Mouse (Mus musculus): ENCODE data around the gene Dzip1l. TPM values are rescaled to one million over a fixed set of nuclear protein-coding genes. Genes with fewer than 3 reads are reported as not detected.
A peak's percentile ranks its signal among the peaks of the same experiment; 100 is the strongest.

Gene Dzip1l
- total and polyA plus RNA-seq, 2 experiments from 2014 or later: 7.2 to 30.5 TPM

DNA sequence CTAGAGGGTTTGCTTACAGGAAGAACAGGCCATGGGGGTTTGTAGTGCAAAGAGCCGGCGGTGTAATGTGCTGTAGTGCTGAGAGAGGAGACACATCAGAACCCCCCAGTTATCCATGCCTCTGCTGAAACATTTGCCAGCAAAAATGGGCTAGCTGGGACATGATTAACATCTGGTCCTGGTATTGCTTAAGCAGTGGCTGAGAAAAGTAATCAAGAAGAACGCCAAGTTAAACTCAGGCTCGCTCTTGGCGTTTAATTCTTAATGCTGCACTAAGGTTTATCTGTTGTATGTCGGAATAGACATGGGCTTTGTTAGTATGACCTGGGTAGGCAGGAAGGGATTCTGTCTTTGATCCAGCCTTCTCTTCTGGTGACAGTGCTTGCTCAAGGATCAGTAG is 16.8 kb downstream of the Dzip1l start:
- Histone ChIP-seq H3K27ac (ENCODE audit: low read depth) (no peak overlapping the region), H3K4me2 (ENCODE audit: low read depth, low read length) (no peak overlapping the region), H3K36me3 (replicated peaks; ENCODE audit: control insufficient read depth, insufficient read depth, low read length) (peaks cover 66% of the 10 kb centered on the region), H3K4me3 (ENCODE audit: low read depth, low read length) (no peak overlapping the region), H3K27me3 (ENCODE audit: control insufficient read depth, insufficient read depth, low read length) (no peaks in the 10 kb centered on the region), H3K9me3 (replicated peaks; ENCODE audit: control insufficient read depth, low read length) (no peaks in the 10 kb centered on the region), H3K4me1 (ENCODE audit: control insufficient read depth, insufficient read depth) (no peaks in the 10 kb centered on the region), H3K9ac (replicated peaks; ENCODE audit: low read depth, low read length) (no peak overlapping the region)
- TF ChIP-seq CTCF (IDR thresholded peaks at IDR 0.05; ENCODE audit: low read depth) (no peak), EP300 (IDR thresholded peaks at IDR 0.05; ENCODE audit: low read depth) (no peak)
- 93% methylated on average over 6 of the region's 6 CpGs for WGBS
- DNase-seq (ENCODE audit: low spot score) (no peak), ATAC-seq (ENCODE audit: insufficient read depth, low read depth) (no peak)

GRCm38 (mm10) chr9:99660756-99661155 is 31.5 kb downstream of the Dzip1l start:
- no peak for ATAC-seq (ENCODE audit: insufficient read depth, low read depth)
- Histone ChIP-seq H3K4me1 (ENCODE audit: control insufficient read depth, insufficient read depth) (no peaks in the 10 kb centered on the region), H3K4me2 (ENCODE audit: low read depth, low read length) (no peak overlapping the region), H3K36me3 (replicated peaks; ENCODE audit: control insufficient read depth, insufficient read depth, low read length) (peaks cover 46% of the 10 kb centered on the region), H3K27ac (ENCODE audit: low read depth) (no peak overlapping the region), H3K9ac (replicated peaks; ENCODE audit: low read depth, low read length) (no peak overlapping the region), H3K4me3 (ENCODE audit: low read depth, low read length) (no peak overlapping the region), H3K27me3 (ENCODE audit: control insufficient read depth, insufficient read depth, low read length) (no peaks in the 10 kb centered on the region), H3K9me3 (replicated peaks; ENCODE audit: control insufficient read depth, low read length) (no peaks in the 10 kb centered on the region)
- no peak for TF ChIP-seq EP300 (IDR thresholded peaks at IDR 0.05; ENCODE audit: low read depth)
- no peak for TF ChIP-seq CTCF (IDR thresholded peaks at IDR 0.05; ENCODE audit: low read depth)
- no peak for DNase-seq (ENCODE audit: low spot score)
- WGBS: 58% methylated on average over 10 of the region's 10 CpGs

- no peaks in the 10 kb centered on the region for H3K27me3 ChIP-seq (ENCODE audit: control insufficient read depth, insufficient read depth, low read length)
- H3K27ac ChIP-seq (ENCODE audit: low read depth): no peak overlapping the region
- no peak overlapping the region for H3K4me3 ChIP-seq (ENCODE audit: low read depth, low read length)
- ATAC-seq (ENCODE audit: insufficient read depth, low read depth): no peak
- WGBS: 69% methylated on average over 16 of the region's 16 CpGs
- no peak overlapping the region for H3K4me2 ChIP-seq (ENCODE audit: low read depth, low read length)
- H3K9ac ChIP-seq (replicated peaks; ENCODE audit: low read depth, low read length): no peak overlapping the region
- H3K36me3 ChIP-seq (replicated peaks; ENCODE audit: control insufficient read depth, insufficient read depth, low read length): peaks cover 46% of the 10 kb centered on the region
- no peak for DNase-seq (ENCODE audit: low spot score)
- no peaks in the 10 kb centered on the region for H3K4me1 ChIP-seq (ENCODE audit: control insufficient read depth, insufficient read depth)
- no peaks in the 10 kb centered on the region for H3K9me3 ChIP-seq (replicated peaks; ENCODE audit: control insufficient read depth, low read length)
- TF ChIP-seq CTCF (IDR thresholded peaks at IDR 0.05; ENCODE audit: low read depth) (no peak), EP300 (IDR thresholded peaks at IDR 0.05; ENCODE audit: low read depth) (no peak)
Measured at GRCm38 (mm10) chr9:99661606-99662166, 32.4 kb downstream of the Dzip1l start.

GRCm38 (mm10) chr9:99662406-99662805 is 33.1 kb downstream of the Dzip1l start:
- H3K36me3 ChIP-seq (replicated peaks; ENCODE audit: control insufficient read depth, insufficient read depth, low read length): peaks cover 48% of the 10 kb centered on the region

GRCm38 (mm10) chr9:99662887-99663286 is 33.6 kb downstream of the Dzip1l start:
- no peak overlapping the region for H3K27ac ChIP-seq (ENCODE audit: low read depth)
- H3K9me3 ChIP-seq (replicated peaks; ENCODE audit: control insufficient read depth, low read length): no peaks in the 10 kb centered on the region
- H3K4me3 ChIP-seq (ENCODE audit: low read depth, low read length): no peak overlapping the region
- no peak for TF ChIP-seq EP300 (IDR thresholded peaks at IDR 0.05; ENCODE audit: low read depth)
- TF ChIP-seq CTCF (IDR thresholded peaks at IDR 0.05; ENCODE audit: low read depth): no peak
- no peaks in the 10 kb centered on the region for H3K4me1 ChIP-seq (ENCODE audit: control insufficient read depth, insufficient read depth)
- peaks cover 49% of the 10 kb centered on the region for H3K36me3 ChIP-seq (replicated peaks; ENCODE audit: control insufficient read depth, insufficient read depth, low read length)
- no peak overlapping the region for H3K9ac ChIP-seq (replicated peaks; ENCODE audit: low read depth, low read length)
- 86% methylated on average over 10 of the region's 10 CpGs for WGBS
- H3K4me2 ChIP-seq (ENCODE audit: low read depth, low read length): no peak overlapping the region
- DNase-seq (ENCODE audit: low spot score): no peak
- no peaks in the 10 kb centered on the region for H3K27me3 ChIP-seq (ENCODE audit: control insufficient read depth, insufficient read depth, low read length)
- no peak for ATAC-seq (ENCODE audit: insufficient read depth, low read depth)

More at GRCm38 (mm10) chr9:99662406-99662805, 33.1 kb downstream of the Dzip1l start:
- H3K27ac ChIP-seq (ENCODE audit: low read depth): no peak overlapping the region
- TF ChIP-seq CTCF (IDR thresholded peaks at IDR 0.05; ENCODE audit: low read depth) (peak; percentile 81), EP300 (IDR thresholded peaks at IDR 0.05; ENCODE audit: low read depth) (no peak)
- no peaks in the 10 kb centered on the region for H3K27me3 ChIP-seq (ENCODE audit: control insufficient read depth, insufficient read depth, low read length)
- H3K9ac ChIP-seq (replicated peaks; ENCODE audit: low read depth, low read length): no peak overlapping the region
- H3K4me2 ChIP-seq (ENCODE audit: low read depth, low read length): peak overlapping the region; percentile 23; the same call in 1 of the 2 replicates
- H3K4me3 ChIP-seq (ENCODE audit: low read depth, low read length): no peak overlapping the region
- no peaks in the 10 kb centered on the region for H3K9me3 ChIP-seq (replicated peaks; ENCODE audit: control insufficient read depth, low read length)
- ATAC-seq (ENCODE audit: insufficient read depth, low read depth) (peak; percentile 47; the same call in 1 of the 2 replicates), DNase-seq (ENCODE audit: low spot score) (peak; percentile 43)
- 25% methylated on average over 7 of the region's 7 CpGs for WGBS
- H3K4me1 ChIP-seq (ENCODE audit: control insufficient read depth, insufficient read depth): no peaks in the 10 kb centered on the region

- no peak for TF ChIP-seq CTCF (IDR thresholded peaks at IDR 0.05; ENCODE audit: low read depth)
- TF ChIP-seq EP300 (IDR thresholded peaks at IDR 0.05; ENCODE audit: low read depth): no peak
- no peaks in the 10 kb centered on the region for H3K27me3 ChIP-seq (ENCODE audit: control insufficient read depth, insufficient read depth, low read length)
- H3K9ac ChIP-seq (replicated peaks; ENCODE audit: low read depth, low read length): no peak overlapping the region
- 84% methylated on average over 8 of the region's 8 CpGs for WGBS
- no peak for DNase-seq (ENCODE audit: low spot score)
- no peak overlapping the region for H3K27ac ChIP-seq (ENCODE audit: low read depth)
- ATAC-seq (ENCODE audit: insufficient read depth, low read depth): no peak
- no peak overlapping the region for H3K4me3 ChIP-seq (ENCODE audit: low read depth, low read length)
- no peaks in the 10 kb centered on the region for H3K4me1 ChIP-seq (ENCODE audit: control insufficient read depth, insufficient read depth)
- peaks cover 64% of the 10 kb centered on the region for H3K36me3 ChIP-seq (replicated peaks; ENCODE audit: control insufficient read depth, insufficient read depth, low read length)
- H3K9me3 ChIP-seq (replicated peaks; ENCODE audit: control insufficient read depth, low read length): no peaks in the 10 kb centered on the region
- H3K4me2 ChIP-seq (ENCODE audit: low read depth, low read length): no peak overlapping the region
Measured at GRCm38 (mm10) chr9:99667596-99667995, 38.3 kb downstream of the Dzip1l start.
